Mouse (Mus musculus): Measurements from ENCODE around the gene Kalrn.

GRCm38 (mm10) chr16:34228661-34229060 is 344.7 kb downstream of the Kalrn start:
- no peak for TF ChIP-seq CTCF (conservative IDR thresholded peaks at IDR 0.05; ENCODE audit: low read length)
- TF ChIP-seq POU5F1 (IDR thresholded peaks at IDR 0.05; ENCODE audit: borderline replicate concordance, low read length) = no peak

Data from E14TG2a.4 (cell line).